Mouse (Mus musculus) ovary, adult 18-20 months (tissue): ENCODE results near the gene Prickle2.

Experiments used
- DNase-seq: peaks from one replicate; pipeline ENCODE4 v3.0.0; 2022; ENCODE audit warnings: low spot score, mixed read lengths

Gene Prickle2

DNA sequence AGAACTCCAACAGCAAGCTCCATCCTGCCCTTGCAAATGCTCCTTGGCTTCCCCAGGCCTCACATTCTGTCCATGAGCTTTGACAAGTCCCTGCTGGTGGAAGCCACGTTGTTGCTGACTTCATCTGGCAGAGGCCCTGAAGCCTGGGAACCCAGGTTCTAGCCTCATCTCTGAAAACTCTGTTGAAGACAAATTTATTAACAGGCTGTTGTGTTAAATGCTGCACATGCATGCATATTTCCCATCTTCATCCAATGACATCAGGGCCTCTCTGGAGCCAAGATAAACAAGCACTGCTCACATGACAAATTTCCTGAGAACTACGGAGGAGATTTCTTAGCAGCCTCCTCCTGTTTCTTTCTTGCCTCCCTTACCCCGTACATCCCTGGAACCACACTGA lies 259.3 kb downstream of the Prickle2 start:
- no peak for DNase-seq

- no peak for DNase-seq
Measured at GRCm38 (mm10) chr6:92441205-92441604, 264.8 kb downstream of the Prickle2 start.

- DNase-seq: no peak
Measured at GRCm38 (mm10) chr6:92440251-92440650, 265.7 kb downstream of the Prickle2 start.

GRCm38 (mm10) chr6:92432146-92432545 lies 273.8 kb downstream of the Prickle2 start:
- no peak for DNase-seq

DNA sequence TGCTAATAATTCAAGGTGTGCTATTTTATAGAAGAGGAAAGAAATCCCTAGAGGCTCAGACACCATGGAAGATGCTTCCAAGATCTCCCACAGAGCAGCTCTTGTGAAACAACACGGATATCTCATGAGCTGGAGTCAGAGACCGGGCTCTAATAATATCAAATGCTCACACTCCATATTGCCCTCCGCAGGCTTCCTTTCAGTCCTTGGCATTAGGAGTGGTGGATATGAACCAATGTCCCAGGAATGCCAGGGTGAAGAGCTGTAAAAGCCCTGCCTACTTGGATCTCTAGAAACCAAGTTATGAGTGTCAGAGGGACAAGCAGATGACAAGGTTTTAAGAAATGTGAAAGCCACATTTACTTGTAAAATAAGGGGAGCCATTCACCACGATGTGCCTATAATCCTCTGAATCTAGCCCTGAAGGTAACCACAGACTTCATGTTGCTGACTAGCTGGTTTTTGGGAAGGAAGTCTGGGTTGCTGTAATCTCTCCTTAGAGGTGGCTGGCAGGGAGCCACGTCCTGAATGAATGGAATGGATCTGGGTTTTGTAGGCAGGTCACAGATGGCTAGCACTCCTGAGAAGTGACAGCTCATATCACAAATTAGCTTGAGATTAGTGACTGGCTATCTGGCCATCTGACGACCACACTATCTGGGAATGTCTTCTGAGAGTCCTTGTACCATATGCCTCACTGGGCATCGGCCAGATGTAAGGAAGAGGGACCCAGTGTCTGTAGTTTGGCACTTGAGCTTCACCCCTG lies 278.4 kb downstream of the Prickle2 start:
- no peak for DNase-seq

GRCm38 (mm10) chr6:92425901-92426300 lies 280.1 kb downstream of the Prickle2 start:
- no peak for DNase-seq

- DNase-seq: no peak
Measured at GRCm38 (mm10) chr6:92425476-92425875, 280.5 kb downstream of the Prickle2 start.

GRCm38 (mm10) chr6:92424991-92425390 lies 281.0 kb downstream of the Prickle2 start:
- DNase-seq: no peak

GRCm38 (mm10) chr6:92422286-92422685 lies 283.7 kb downstream of the Prickle2 start:
- no peak for DNase-seq

DNA sequence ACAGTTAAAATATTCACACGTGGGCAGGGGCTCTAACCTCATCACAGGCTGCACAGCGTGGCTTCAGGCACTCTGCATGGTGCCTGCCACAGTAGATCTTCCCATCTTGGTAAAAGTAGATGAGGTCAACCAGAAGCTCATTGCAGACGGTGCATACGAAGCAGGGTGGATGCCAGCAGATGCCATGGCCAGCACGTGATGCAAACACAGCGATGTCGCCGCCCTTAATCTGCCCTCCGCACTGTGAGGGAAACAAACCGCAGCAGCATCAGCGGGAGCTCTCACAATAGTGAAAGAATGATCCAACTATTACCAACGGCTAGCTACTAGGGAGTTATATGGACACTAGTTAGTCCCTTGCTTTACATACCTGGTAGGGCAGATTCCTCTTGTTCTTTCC lies 285.8 kb downstream of the Prickle2 start:
- DNase-seq: no peak

DNA sequence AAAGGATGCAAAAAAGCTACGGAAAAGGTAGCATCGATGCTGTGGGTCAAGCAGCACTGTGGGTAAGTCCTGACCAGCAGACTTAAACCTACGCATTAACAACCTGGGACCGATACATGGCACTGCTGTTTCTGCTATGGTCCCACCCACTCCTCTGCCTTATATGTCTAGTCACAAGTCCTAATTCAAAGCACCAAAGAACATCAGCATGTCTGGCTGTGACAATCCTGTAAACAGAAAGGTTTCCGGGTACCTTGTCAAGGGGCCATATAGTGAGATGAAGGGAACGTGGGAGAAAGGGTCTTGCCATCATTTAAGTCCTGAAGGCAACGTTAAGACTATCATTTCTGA lies 290.6 kb downstream of the Prickle2 start:
- DNase-seq: no peak

GRCm38 (mm10) chr6:92414478-92415404 lies 291.2 kb downstream of the Prickle2 start:
- DNase-seq: no peak

GRCm38 (mm10) chr6:92413982-92414381 lies 292.0 kb downstream of the Prickle2 start:
- no peak for DNase-seq

- DNase-seq: no peak
Measured at GRCm38 (mm10) chr6:92409788-92410187, 296.2 kb downstream of the Prickle2 start.

- DNase-seq: no peak
Measured at GRCm38 (mm10) chr6:92407259-92407658, 298.7 kb downstream of the Prickle2 start.

DNA sequence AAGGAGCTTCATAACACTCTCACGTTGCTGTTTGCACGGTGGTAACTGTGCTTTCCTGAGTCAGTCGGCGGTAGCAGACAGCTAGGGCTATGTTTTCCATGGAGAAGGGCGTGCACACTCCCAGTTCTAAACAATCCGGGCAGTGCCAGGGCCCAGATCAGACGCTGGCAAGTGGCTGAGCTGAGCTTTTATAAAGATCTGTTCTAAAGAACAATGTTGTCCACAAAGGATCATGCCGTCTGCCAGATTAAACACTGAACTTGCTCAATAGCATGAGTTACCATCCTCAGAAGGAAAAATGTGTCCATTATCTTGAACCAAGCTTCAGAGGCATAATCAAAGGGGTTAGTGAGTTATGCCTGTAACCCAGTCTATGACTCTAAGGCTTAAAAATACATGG lies 300.4 kb downstream of the Prickle2 start:
- no peak for DNase-seq

DNA sequence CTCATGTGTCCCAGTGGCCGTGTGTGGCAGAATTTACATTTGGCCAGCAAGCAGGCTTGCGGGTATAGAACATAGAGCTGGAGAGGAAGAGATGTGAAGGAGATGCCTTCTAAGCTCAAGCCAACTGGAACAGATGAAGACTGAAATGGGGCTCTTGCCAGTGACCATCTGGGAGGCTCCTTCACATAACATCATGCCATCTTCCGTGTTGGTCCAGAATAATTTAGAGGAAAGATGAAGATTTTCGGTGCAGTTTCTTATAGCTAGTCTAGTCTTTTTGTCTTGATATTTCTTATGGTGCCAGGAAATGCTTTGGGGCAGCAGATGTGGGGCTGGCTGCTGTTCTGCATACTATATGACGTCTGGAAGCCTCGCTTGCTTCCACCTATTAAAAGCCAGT lies 308.1 kb downstream of the Prickle2 start:
- DNase-seq: no peak

GRCm38 (mm10) chr6:92395556-92395955 lies 310.4 kb downstream of the Prickle2 start:
- no peak for DNase-seq

DNA sequence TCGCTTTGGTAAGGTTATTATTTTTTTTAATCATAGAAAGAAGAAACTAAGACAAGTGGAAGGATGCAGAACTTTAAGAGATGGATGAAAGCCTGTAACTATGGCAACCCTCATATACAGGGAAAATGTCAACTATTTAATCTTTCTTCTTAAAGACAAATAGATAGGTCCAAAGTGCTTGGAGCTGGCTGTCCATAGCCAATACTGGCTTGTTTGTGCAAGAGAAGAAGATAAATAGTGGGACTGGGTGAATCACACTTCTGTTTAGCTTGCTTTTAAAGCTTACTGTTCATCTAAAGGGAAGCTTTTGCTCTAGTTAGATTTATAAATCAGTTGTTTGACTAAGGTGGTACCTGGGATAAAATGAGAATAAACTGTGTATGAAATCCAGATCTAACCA lies 310.8 kb downstream of the Prickle2 start:
- DNase-seq: no peak

DNA sequence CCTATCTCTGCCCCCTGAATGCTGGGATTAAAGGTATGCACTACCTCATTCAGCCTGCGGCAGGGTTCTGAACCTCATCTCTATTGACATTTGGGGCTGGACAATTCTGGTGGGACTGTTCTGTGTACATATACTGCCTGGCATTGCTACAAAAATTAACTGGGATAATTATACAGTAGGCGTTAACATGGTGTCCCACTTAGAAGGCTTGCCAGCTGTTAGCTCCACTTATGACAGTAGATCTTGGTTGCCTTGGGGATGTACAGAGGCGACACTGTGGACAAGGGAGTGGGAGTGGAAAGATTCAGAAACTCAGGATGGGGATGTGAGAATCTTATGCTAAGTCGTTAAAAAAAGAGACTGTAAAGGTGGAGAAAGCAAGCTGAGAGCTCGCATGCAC lies 311.3 kb downstream of the Prickle2 start:
- no peak for DNase-seq

GRCm38 (mm10) chr6:92390321-92390720 lies 315.6 kb downstream of the Prickle2 start:
- DNase-seq: no peak

- DNase-seq: no peak
Measured at GRCm38 (mm10) chr6:92388681-92389080, 317.3 kb downstream of the Prickle2 start.

DNA sequence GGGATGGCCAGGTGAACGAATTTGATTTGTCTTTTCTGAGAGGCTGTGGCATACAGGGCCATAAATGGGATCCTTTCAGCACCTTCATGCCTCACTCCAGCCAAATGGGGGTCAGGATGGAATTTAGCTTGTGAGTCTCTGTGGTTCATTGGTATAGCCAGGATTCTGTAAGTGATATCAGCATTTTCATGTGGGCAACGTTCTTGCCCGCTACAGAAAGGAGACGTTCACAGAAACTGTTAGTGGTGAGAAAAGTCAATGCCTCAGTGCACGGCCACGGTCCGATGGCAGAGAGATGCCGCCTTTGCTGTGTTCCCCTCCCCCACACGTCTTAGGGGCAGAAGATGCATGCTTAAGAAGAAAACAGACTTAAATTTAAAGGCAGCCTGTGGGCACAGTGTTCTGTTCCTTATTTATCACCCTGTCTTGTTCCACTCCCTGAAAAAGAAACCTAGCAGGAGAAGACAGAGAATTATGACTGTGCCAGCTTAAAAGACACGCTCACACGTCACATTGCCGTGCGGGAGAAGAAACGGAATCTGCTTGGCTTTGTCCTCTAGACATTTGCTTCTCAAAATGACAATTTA lies 322.7 kb downstream of the Prickle2 start:
- no peak for DNase-seq
